In the genomic region with DNA sequence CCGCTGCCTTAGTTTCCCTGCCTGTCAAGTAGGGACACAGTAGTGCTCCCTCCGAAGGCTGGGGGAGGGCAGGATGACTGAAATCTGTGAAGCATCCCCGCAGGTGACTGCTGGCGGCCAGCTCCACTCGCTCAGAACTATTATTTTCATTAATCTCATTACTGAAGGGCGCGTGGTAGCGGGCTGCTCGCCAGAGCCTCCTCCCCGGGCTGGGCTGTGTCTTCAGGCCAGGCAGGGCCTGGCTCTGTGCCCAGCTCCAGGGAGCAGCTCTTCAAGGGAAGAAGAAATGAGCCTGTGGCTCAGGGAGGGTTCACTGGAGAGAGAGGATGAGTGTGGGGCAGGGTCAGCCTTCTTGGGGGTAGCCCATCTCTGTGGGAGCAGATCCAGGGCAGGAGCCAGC, we compare ENCODE assay signal across 9 mouse cellular contexts. TPM values are rescaled to one million over a fixed set of nuclear protein-coding genes. Genes with fewer than 3 reads are reported as not detected.
DNase-seq lines count a peak whose midpoint lies in the region; ATAC-seq and TF ChIP-seq lines count a peak whose summit lies in the region.
"Had no signal": no experiment of that assay in that cellular context is flagged by ENCODE, and none has a peak within 500 bp of the region (broad histone marks: within the 10 kb centered on the region; RNA-seq: fewer than 3 reads in every experiment).

No protein-coding gene starts in this region.

- peak; percentile 59 for ATAC-seq in forebrain, embryonic 16.5 days
- 0 out of 2 replicates have a peak, but pooled peaks have one; percentile 32 for ATAC-seq in hindbrain, embryonic 14.5 days (ENCODE audit: low FRiP score)
- ATAC-seq in lung, embryonic 14.5 days (ENCODE audit: insufficient read depth), result peak; percentile 70; the same call in 1 of the 2 replicates
- ATAC-seq in stomach, embryonic 14.5 days (ENCODE audit: insufficient number of reproducible peaks, insufficient read depth, low FRiP score, low read depth), result peak; percentile 73; the same call in 1 of the 2 replicates

- no peak overlapping the region for H3K27ac ChIP-seq in heart, embryonic 10.5 days
- H3K27ac ChIP-seq in forebrain, embryonic 16.5 days (ENCODE audit: low read length), result no peak overlapping the region
- H3K27ac ChIP-seq in hindbrain, embryonic 14.5 days, result no peak overlapping the region; the same call in 1 of the 2 replicates
- H3K27ac ChIP-seq in lung, embryonic 14.5 days (ENCODE audit: low read depth), result no peak overlapping the region
- H3K27ac ChIP-seq in stomach, embryonic 14.5 days (ENCODE audit: low read length), result no peak overlapping the region
- H3K27ac ChIP-seq: limb, embryonic 12.5 days had no signal

- no peaks in the 10 kb centered on the region for H3K36me3 ChIP-seq in heart, embryonic 10.5 days
- no peaks in the 10 kb centered on the region for H3K36me3 ChIP-seq in forebrain, embryonic 16.5 days (ENCODE audit: control insufficient read depth, insufficient read depth)
- no peaks in the 10 kb centered on the region for H3K36me3 ChIP-seq in hindbrain, embryonic 14.5 days (replicated peaks; ENCODE audit: control insufficient read depth, insufficient read depth)
- no peaks in the 10 kb centered on the region for H3K36me3 ChIP-seq in lung, embryonic 14.5 days (ENCODE audit: insufficient read depth)
- H3K36me3 ChIP-seq in stomach, embryonic 14.5 days (ENCODE audit: control insufficient read depth, insufficient read depth, low read length), result no peaks in the 10 kb centered on the region
- H3K36me3 ChIP-seq: limb, embryonic 12.5 days had no signal

- peaks cover 29% of the 10 kb centered on the region for H3K4me1 ChIP-seq in heart, embryonic 10.5 days
- peaks cover 18% of the 10 kb centered on the region for H3K4me1 ChIP-seq in forebrain, embryonic 16.5 days (replicated peaks; ENCODE audit: control insufficient read depth, insufficient read depth, low read length)
- H3K4me1 ChIP-seq in hindbrain, embryonic 14.5 days (replicated peaks; ENCODE audit: control insufficient read depth, insufficient read depth, low read length), result peaks cover 24% of the 10 kb centered on the region
- H3K4me1 ChIP-seq in lung, embryonic 14.5 days (ENCODE audit: insufficient read depth), result peaks cover 6% of the 10 kb centered on the region; the same call in 1 of the 2 replicates
- peaks cover 15% of the 10 kb centered on the region for H3K4me1 ChIP-seq in stomach, embryonic 14.5 days (ENCODE audit: control insufficient read depth, insufficient read depth, low read length)

- H3K4me3 ChIP-seq in heart, embryonic 10.5 days, result no peak overlapping the region
- no peak overlapping the region for H3K4me3 ChIP-seq in forebrain, embryonic 16.5 days (replicated peaks; ENCODE audit: low read length)
- H3K4me3 ChIP-seq in hindbrain, embryonic 14.5 days (replicated peaks; ENCODE audit: low read length), result no peak overlapping the region
- no peak overlapping the region for H3K4me3 ChIP-seq in lung, embryonic 14.5 days (ENCODE audit: low read depth, low read length)
- no peak overlapping the region for H3K4me3 ChIP-seq in stomach, embryonic 14.5 days (ENCODE audit: low read depth, low read length)
- H3K4me3 ChIP-seq: limb, embryonic 12.5 days had no signal

- H3K9me3 ChIP-seq in heart, embryonic 10.5 days, result no peaks in the 10 kb centered on the region
- H3K9me3 ChIP-seq in forebrain, embryonic 16.5 days (ENCODE audit: control insufficient read depth, low read length), result no peaks in the 10 kb centered on the region
- no peaks in the 10 kb centered on the region for H3K9me3 ChIP-seq in hindbrain, embryonic 14.5 days (ENCODE audit: control insufficient read depth, low read length)
- H3K9me3 ChIP-seq in lung, embryonic 14.5 days (ENCODE audit: low read depth, low read length), result no peaks in the 10 kb centered on the region
- H3K9me3 ChIP-seq in stomach, embryonic 14.5 days (ENCODE audit: control insufficient read depth, low read depth, low read length), result no peaks in the 10 kb centered on the region
- H3K9me3 ChIP-seq: limb, embryonic 12.5 days had no signal

- WGBS in heart, embryonic 10.5 days, result 35% methylated on average over 10 of the region's 10 CpGs
- WGBS in forebrain, embryonic 16.5 days, result 4% methylated on average over 10 of the region's 10 CpGs
- 12% methylated on average over 10 of the region's 10 CpGs for WGBS in hindbrain, embryonic 14.5 days
- 14% methylated on average over 10 of the region's 10 CpGs for WGBS in lung, embryonic 14.5 days
- WGBS in stomach, embryonic 14.5 days, result 8% methylated on average over 10 of the region's 10 CpGs

- TF ChIP-seq POLR2A in brain, embryonic 14.5 days (IDR thresholded peaks at IDR 0.05; ENCODE audit: borderline replicate concordance, extremely low read depth, insufficient read depth, insufficient read length, poor library complexity, severe bottlenecking), result no peak

- H3K9ac ChIP-seq in forebrain, embryonic 16.5 days (replicated peaks; ENCODE audit: low read depth, low read length), result no peak overlapping the region
- H3K9ac ChIP-seq in hindbrain, embryonic 14.5 days, result no peak overlapping the region
- no peak overlapping the region; the same call in 1 of the 2 replicates for H3K9ac ChIP-seq in lung, embryonic 14.5 days
- no peak overlapping the region for H3K9ac ChIP-seq in stomach, embryonic 14.5 days (replicated peaks; ENCODE audit: low read depth, low read length)
- H3K9ac ChIP-seq: limb, embryonic 12.5 days had no signal

- H3K27me3 ChIP-seq in heart, embryonic 10.5 days (ENCODE audit: insufficient read depth, poor library complexity, severe bottlenecking), result peaks cover 43% of the 10 kb centered on the region
- peaks cover 16% of the 10 kb centered on the region for H3K27me3 ChIP-seq in forebrain, embryonic 16.5 days (replicated peaks; ENCODE audit: control insufficient read depth, insufficient read depth, low read length)
- no peaks in the 10 kb centered on the region; the same call in 1 of the 2 replicates for H3K27me3 ChIP-seq in hindbrain, embryonic 14.5 days (ENCODE audit: control insufficient read depth, insufficient read depth, low read length)
- H3K27me3 ChIP-seq in lung, embryonic 14.5 days (ENCODE audit: insufficient read depth, low read length), result 0 out of 2 replicates have a peak, but pooled peaks cover 6% of the 10 kb centered on the region
- 0 out of 2 replicates have a peak, but pooled peaks cover 2% of the 10 kb centered on the region for H3K27me3 ChIP-seq in stomach, embryonic 14.5 days (ENCODE audit: control insufficient read depth, insufficient read depth, low read length)

- no peak overlapping the region for H3K4me2 ChIP-seq in forebrain, embryonic 16.5 days (ENCODE audit: low read length)
- 0 out of 2 replicates have a peak overlapping the region, but pooled peaks have one; percentile 2 for H3K4me2 ChIP-seq in hindbrain, embryonic 14.5 days (replicated peaks)
- H3K4me2 ChIP-seq in lung, embryonic 14.5 days, result peak overlapping the region; percentile 23; the same call in 1 of the 2 replicates
- H3K4me2 ChIP-seq in stomach, embryonic 14.5 days (replicated peaks; ENCODE audit: low read depth, low read length), result no peak overlapping the region
- H3K4me2 ChIP-seq: limb, embryonic 12.5 days had no signal

- DNase-seq in heart, adult 18-20 months, result peak; percentile 81 to 82
- no peak for DNase-seq in heart, embryonic 10.5 days (ENCODE audit: low spot score)
- peak; percentile 95 for DNase-seq in brain, embryonic 14.5 days (ENCODE audit: low read depth)
- peak; percentile 80 for DNase-seq in hindbrain, embryonic 14.5 days (ENCODE audit: low spot score)
- peak; percentile 96 for DNase-seq in lung, embryonic 14.5 days
- DNase-seq in frontal cortex, postnatal 36 days (ENCODE audit: low spot score in 2 of 2), result no peak

- no peak for TF ChIP-seq CTCF in brain, embryonic 14.5 days (IDR thresholded peaks at IDR 0.05; ENCODE audit: borderline replicate concordance, extremely low read depth, insufficient read depth, insufficient read length)
- no peak for TF ChIP-seq CTCF in lung, embryonic 14.5 days (IDR thresholded peaks at IDR 0.05; ENCODE audit: low read depth)

RNA-seq across cellular contexts. Expression of a gene that starts 38.3 kb away (rescaled TPM):
- 10 to 100 TPM; 16.5 to 30.3 TPM for total RNA-seq in heart, adult 18-20 months (2021)
- polyA plus RNA-seq in heart, embryonic 10.5 days (2016; fragmentation: Nextera tagmentation; extraction: Ambion mirVana), result 7.7 and 19.5 TPM in 2 replicates
- 22.6 and 26.5 TPM in 2 replicates for polyA plus RNA-seq in brain, embryonic 14.5 days (2012; rRNA removed)
- 18.5 and 23.4 TPM in 2 replicates for polyA plus RNA-seq in forebrain, embryonic 16.5 days (2015; fragmentation: Nextera tagmentation; extraction: Ambion mirVana)
- 35.2 and 37.4 TPM in 2 replicates for polyA plus RNA-seq in hindbrain, embryonic 14.5 days (2014; fragmentation: Nextera tagmentation; extraction: Ambion mirVana)
- polyA plus RNA-seq in lung, embryonic 14.5 days (2014; fragmentation: Nextera tagmentation; extraction: Ambion mirVana), result 39.1 and 42.5 TPM in 2 replicates
- 49.4 and 50.9 TPM in 2 replicates for polyA plus RNA-seq in stomach, embryonic 14.5 days (2014; fragmentation: Nextera tagmentation; extraction: Ambion mirVana)

Comparison
In these comparisons a context has a peak if more than half of its experiments do, and no peak if none do; other contexts are left out.
1. DNase-seq: peak in heart, adult 18-20 months (2 of 2), brain, embryonic 14.5 days (single experiment), hindbrain, embryonic 14.5 days (single experiment) and lung, embryonic 14.5 days (single experiment); none in heart, embryonic 10.5 days (single experiment) and frontal cortex, postnatal 36 days (0 of 2).
2. H3K4me2 ChIP-seq: peak in hindbrain, embryonic 14.5 days (single experiment) and lung, embryonic 14.5 days (single experiment); none in forebrain, embryonic 16.5 days (single experiment) and stomach, embryonic 14.5 days (single experiment).
3. Peak in every context shown above with its lines, with median percentiles within 50 percentile points of each other: ATAC-seq.